Mouse (Mus musculus) myocyte (in vitro differentiated cells): ENCODE measurements around the gene Anxa11. TPM values are rescaled to one million over a fixed set of nuclear protein-coding genes. Genes with fewer than 3 reads are reported as not detected.
"Not testable (repeated sequence)": the region's sequence is repeated elsewhere in the genome, so short reads cannot be mapped to it uniquely, and the experiment has no call there.

Experiments used
- H3K27me3 ChIP-seq: one replicate; pipeline ENCODE4 v1.6.1; 2011; ENCODE audit not compliant: control insufficient read depth, insufficient read depth, insufficient read length
- H3K36me3 ChIP-seq: one replicate; pipeline ENCODE4 v1.6.1; 2011; ENCODE audit not compliant: control insufficient read depth, insufficient read depth
- H3K4me2 ChIP-seq: one replicate; pipeline ENCODE4 v1.6.1; 2011; ENCODE audit warnings: low read depth, control low read depth
- H3K4me3 ChIP-seq: one replicate; pipeline ENCODE4 v1.5.1; 2011; ENCODE audit warnings: mild to moderate bottlenecking, control low read depth, moderate library complexity
- H3K79me2 ChIP-seq: one replicate; pipeline ENCODE4 v1.6.1; 2011; ENCODE audit not compliant: control insufficient read depth, insufficient read depth
- H3ac ChIP-seq: one replicate; pipeline ENCODE4 v1.6.1; 2011; ENCODE audit not compliant: control insufficient read depth, insufficient read length
- CEBPB ChIP-seq: IDR thresholded peaks from 2 replicates; pipeline ENCODE4 v1.6.1; 2011; ENCODE audit warnings: mild to moderate bottlenecking, moderate library complexity; ENCODE audit not compliant: poor library complexity, insufficient read depth, severe bottlenecking
- E2F4 ChIP-seq: IDR thresholded peaks from one replicate; pipeline ENCODE4 v1.6.1; 2011; ENCODE audit warnings: mild to moderate bottlenecking, control low read depth, moderate library complexity; ENCODE audit not compliant: insufficient read depth
- MAX ChIP-seq: IDR thresholded peaks from one replicate; pipeline ENCODE4 v1.6.1; 2011; ENCODE audit warnings: low read depth, mild to moderate bottlenecking, control low read depth
- MYOD1 ChIP-seq, 3 experiments: IDR thresholded peaks; one replicate each; pipeline ENCODE4 v1.6.1; 2011; ENCODE audit warnings: control low read depth in 2 of 3, low read depth in 2 of 3, mild to moderate bottlenecking in 2 of 3, moderate library complexity in 1 of 3; ENCODE audit not compliant: insufficient read length in 2 of 3, control insufficient read depth in 1 of 3
- MYOG ChIP-seq, 3 experiments: IDR thresholded peaks; one replicate each; pipeline ENCODE4 v1.6.1; 2011; ENCODE audit warnings: control low read depth in 2 of 3, low read depth in 2 of 3, mild to moderate bottlenecking in 2 of 3; ENCODE audit not compliant: insufficient read length in 2 of 3, control insufficient read depth in 1 of 3, insufficient read depth in 1 of 3
- POLR2A ChIP-seq: IDR thresholded peaks from one replicate; pipeline ENCODE4 v1.6.1; 2011; ENCODE audit warnings: low read depth, mild to moderate bottlenecking, control low read depth, moderate library complexity; ENCODE audit not compliant: insufficient read length
- POLR2AphosphoS2 ChIP-seq: IDR thresholded peaks from one replicate; pipeline ENCODE4 v1.6.1; 2011; ENCODE audit warnings: low read depth, control low read depth; ENCODE audit not compliant: insufficient read length
- REST ChIP-seq: IDR thresholded peaks from one replicate; pipeline ENCODE4 v1.6.1; 2011; ENCODE audit warnings: mild to moderate bottlenecking, control low read depth, moderate library complexity; ENCODE audit not compliant: insufficient read depth, insufficient read length
- SRF ChIP-seq: IDR thresholded peaks from one replicate; pipeline ENCODE4 v1.6.1; 2011; ENCODE audit warnings: low read depth; ENCODE audit not compliant: control insufficient read depth, insufficient read length
- TCF12 ChIP-seq: IDR thresholded peaks from one replicate; pipeline ENCODE4 v1.6.1; 2011; ENCODE audit warnings: mild to moderate bottlenecking, control low read depth; ENCODE audit not compliant: poor library complexity, insufficient read depth, severe bottlenecking
- TCF3 ChIP-seq: IDR thresholded peaks from one replicate; pipeline ENCODE4 v1.6.1; 2011; ENCODE audit warnings: low read depth, control low read depth; ENCODE audit not compliant: insufficient read length
- USF1 ChIP-seq: IDR thresholded peaks from one replicate; pipeline ENCODE4 v1.6.1; 2011; ENCODE audit warnings: low read depth, mild to moderate bottlenecking, control low read depth, moderate library complexity
- polyA plus RNA-seq: library from polyadenylated mRNA; unstranded; fragments of >200 nt; fragmentation: generic; extraction: Trizol; gene quantifications from one replicate; pipeline ENCODE4 v1.2.1, GENCODE M21; 2012; ENCODE audit warnings: missing spikeins

Anxa11 gene
- polyA plus RNA-seq, 1 experiment = 140 TPM

GRCm38 (mm10) chr14:25848237-25848636, 6.3 kb downstream of the Anxa11 start:
- TF ChIP-seq MYOG (IDR thresholded peaks at IDR 0.05; ENCODE audit: control insufficient read depth in 1 of 3, insufficient read depth in 1 of 3, insufficient read length in 2 of 3, low read depth in 2 of 3) = peak in 1 of 3 experiments; percentile 10
- TF ChIP-seq REST = no peak
- H3ac ChIP-seq = no peak overlapping the region
- peaks cover 68% of the 10 kb centered on the region for H3K79me2 ChIP-seq
- H3K27me3 ChIP-seq = no peaks in the 10 kb centered on the region
- no peaks in the 10 kb centered on the region for H3K36me3 ChIP-seq
- no peak overlapping the region for H3K4me2 ChIP-seq
- no peak overlapping the region for H3K4me3 ChIP-seq

- H3K79me2 ChIP-seq = peaks cover 68% of the 10 kb centered on the region
- not testable (repeated sequence) for H3K36me3 ChIP-seq, H3K4me2 ChIP-seq, H3K27me3 ChIP-seq, H3K4me3 ChIP-seq, H3ac ChIP-seq
Measured at GRCm38 (mm10) chr14:25848708-25849107, 6.8 kb downstream of the Anxa11 start.

- Histone ChIP-seq H3K27me3 (no peaks in the 10 kb centered on the region), H3K4me3 (no peak overlapping the region), H3K4me2 (no peak overlapping the region), H3ac (no peak overlapping the region), H3K79me2 (peaks cover 62% of the 10 kb centered on the region), H3K36me3 (no peaks in the 10 kb centered on the region)
- TF ChIP-seq POLR2A = no peak
- no peak for TF ChIP-seq MYOD1 (IDR thresholded peaks at IDR 0.05; ENCODE audit: control insufficient read depth in 1 of 3, insufficient read length in 2 of 3, low read depth in 2 of 3)
- no peak for TF ChIP-seq POLR2AphosphoS2
Measured at GRCm38 (mm10) chr14:25850433-25850832, 8.5 kb downstream of the Anxa11 start.

- H3K36me3 ChIP-seq = no peaks in the 10 kb centered on the region
- H3K4me3 ChIP-seq = no peak overlapping the region
- no peaks in the 10 kb centered on the region for H3K27me3 ChIP-seq
- H3K4me2 ChIP-seq = no peak overlapping the region
- TF ChIP-seq TCF3 (no peak), POLR2A (no peak), REST (no peak), POLR2AphosphoS2 (no peak)
- peaks cover 66% of the 10 kb centered on the region for H3K79me2 ChIP-seq
- H3ac ChIP-seq = no peak overlapping the region
Measured at GRCm38 (mm10) chr14:25851189-25851588, 9.2 kb downstream of the Anxa11 start.

GRCm38 (mm10) chr14:25852121-25852561, 10.2 kb downstream of the Anxa11 start:
- peaks cover 68% of the 10 kb centered on the region for H3K79me2 ChIP-seq
- no peaks in the 10 kb centered on the region for H3K27me3 ChIP-seq
- H3K36me3 ChIP-seq = no peaks in the 10 kb centered on the region
- no peak overlapping the region for H3K4me2 ChIP-seq
- no peak overlapping the region for H3ac ChIP-seq
- no peak overlapping the region for H3K4me3 ChIP-seq
- no peak for TF ChIP-seq TCF3
- no peak for TF ChIP-seq CEBPB
- TF ChIP-seq REST = no peak
- no peak for TF ChIP-seq USF1
- TF ChIP-seq E2F4 = no peak
- no peak for TF ChIP-seq MYOD1 (IDR thresholded peaks at IDR 0.05; ENCODE audit: control insufficient read depth in 1 of 3, insufficient read length in 2 of 3, low read depth in 2 of 3)
- no peak for TF ChIP-seq POLR2AphosphoS2
- no peak for TF ChIP-seq MAX
- TF ChIP-seq MYOG (IDR thresholded peaks at IDR 0.05; ENCODE audit: control insufficient read depth in 1 of 3, insufficient read depth in 1 of 3, insufficient read length in 2 of 3, low read depth in 2 of 3) = no peak
- no peak for TF ChIP-seq TCF12
- TF ChIP-seq POLR2A = no peak
- TF ChIP-seq SRF = no peak

DNA sequence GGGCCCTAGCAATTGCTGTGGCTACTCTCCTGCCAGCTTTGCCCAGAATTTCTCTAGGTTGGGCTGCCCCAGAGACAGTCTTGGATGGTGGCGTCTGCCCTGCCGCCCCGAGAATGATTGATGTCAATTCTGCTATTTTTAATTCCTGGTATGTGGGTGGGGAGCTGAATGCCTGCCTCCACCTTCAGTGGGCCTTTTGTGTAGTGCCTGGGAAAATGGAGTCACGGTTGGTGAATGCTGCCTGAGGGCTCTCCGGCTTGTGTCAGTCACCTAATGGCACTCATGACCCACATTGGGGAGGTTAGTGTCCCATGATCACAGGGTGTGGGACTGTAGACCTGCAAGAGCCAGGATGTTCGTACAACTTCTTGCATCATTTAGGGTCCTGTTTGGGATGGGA, 11.3 kb downstream of the Anxa11 start:
- peaks cover 68% of the 10 kb centered on the region for H3K79me2 ChIP-seq
- no peaks in the 10 kb centered on the region for H3K27me3 ChIP-seq
- H3K4me2 ChIP-seq = peak overlapping the region; percentile 10
- TF ChIP-seq MYOG (IDR thresholded peaks at IDR 0.05; ENCODE audit: control insufficient read depth in 1 of 3, insufficient read depth in 1 of 3, insufficient read length in 2 of 3, low read depth in 2 of 3) = no peak
- TF ChIP-seq TCF3 = no peak
- no peak for TF ChIP-seq POLR2AphosphoS2
- TF ChIP-seq E2F4 = no peak
- no peak for TF ChIP-seq TCF12
- no peak for TF ChIP-seq USF1
- TF ChIP-seq SRF = no peak
- no peak for TF ChIP-seq REST
- TF ChIP-seq POLR2A = no peak
- TF ChIP-seq CEBPB = no peak
- TF ChIP-seq MAX = no peak
- no peak for TF ChIP-seq MYOD1 (IDR thresholded peaks at IDR 0.05; ENCODE audit: control insufficient read depth in 1 of 3, insufficient read length in 2 of 3, low read depth in 2 of 3)
- H3K36me3 ChIP-seq = no peaks in the 10 kb centered on the region
- H3K4me3 ChIP-seq = no peak overlapping the region
- H3ac ChIP-seq = no peak overlapping the region
